Mouse (Mus musculus): Measurements from ENCODE around the gene Gm49661. TPM values are rescaled to one million over a fixed set of nuclear protein-coding genes. Genes with fewer than 3 reads are reported as not detected.

The Gm49661 gene
- polyA plus RNA-seq, 1 experiment, result not detected

GRCm38 (mm10) chr8:84936962-84937546, 32.2 kb downstream of the Gm49661 start, which contains the start of gene Mast1:
Mast1 (minus strand) TSS chr8:84937359.
- TF ChIP-seq POLR2A (IDR thresholded peaks at IDR 0.05; ENCODE audit: borderline replicate concordance, low read depth, low read length), result no peak
- TF ChIP-seq CTCF (IDR thresholded peaks at IDR 0.05; ENCODE audit: low read depth, low read length), result peak; percentile 56
- Histone ChIP-seq H3K4me1 (ENCODE audit: control insufficient read depth, insufficient read depth, low read length) (no peaks in the 10 kb centered on the region), H3K27ac (ENCODE audit: insufficient read depth, low read depth, low read length) (no peak within 1 kb of the TSS), H3K4me3 (ENCODE audit: insufficient read depth, low read length) (peak within 1 kb of the TSS; percentile 49)

GRCm38 (mm10) chr8:84936041-84936961, 32.9 kb downstream of the Gm49661 start:
- peak overlapping the region; percentile 49; the same call in 1 of the 2 replicates for H3K4me3 ChIP-seq (ENCODE audit: insufficient read depth, low read length)
- H3K4me1 ChIP-seq (ENCODE audit: control insufficient read depth, insufficient read depth, low read length), result no peaks in the 10 kb centered on the region
- no peak for TF ChIP-seq POLR2A (IDR thresholded peaks at IDR 0.05; ENCODE audit: borderline replicate concordance, low read depth, low read length)
- no peak for TF ChIP-seq CTCF (IDR thresholded peaks at IDR 0.05; ENCODE audit: low read depth, low read length)
- H3K27ac ChIP-seq (ENCODE audit: insufficient read depth, low read depth, low read length), result no peak overlapping the region

GRCm38 (mm10) chr8:84935489-84935888, 33.7 kb downstream of the Gm49661 start:
- H3K4me1 ChIP-seq (ENCODE audit: control insufficient read depth, insufficient read depth, low read length), result no peaks in the 10 kb centered on the region
- TF ChIP-seq POLR2A (IDR thresholded peaks at IDR 0.05; ENCODE audit: borderline replicate concordance, low read depth, low read length) (no peak), CTCF (IDR thresholded peaks at IDR 0.05; ENCODE audit: low read depth, low read length) (no peak)
- H3K27ac ChIP-seq (ENCODE audit: insufficient read depth, low read depth, low read length), result no peak overlapping the region
- no peak overlapping the region for H3K4me3 ChIP-seq (ENCODE audit: insufficient read depth, low read length)

GRCm38 (mm10) chr8:84934860-84935259, 34.4 kb downstream of the Gm49661 start:
- no peak for TF ChIP-seq POLR2A (IDR thresholded peaks at IDR 0.05; ENCODE audit: borderline replicate concordance, low read depth, low read length)
- TF ChIP-seq CTCF (IDR thresholded peaks at IDR 0.05; ENCODE audit: low read depth, low read length), result no peak
- Histone ChIP-seq H3K27ac (ENCODE audit: insufficient read depth, low read depth, low read length) (no peak overlapping the region), H3K4me1 (ENCODE audit: control insufficient read depth, insufficient read depth, low read length) (no peaks in the 10 kb centered on the region), H3K4me3 (ENCODE audit: insufficient read depth, low read length) (no peak overlapping the region)

GRCm38 (mm10) chr8:84933767-84934559, 35.3 kb downstream of the Gm49661 start:
- Histone ChIP-seq H3K4me3 (ENCODE audit: insufficient read depth, low read length) (no peak overlapping the region), H3K27ac (ENCODE audit: insufficient read depth, low read depth, low read length) (no peak overlapping the region), H3K4me1 (ENCODE audit: control insufficient read depth, insufficient read depth, low read length) (no peaks in the 10 kb centered on the region)
- TF ChIP-seq POLR2A (IDR thresholded peaks at IDR 0.05; ENCODE audit: borderline replicate concordance, low read depth, low read length) (no peak), CTCF (IDR thresholded peaks at IDR 0.05; ENCODE audit: low read depth, low read length) (no peak)

- Histone ChIP-seq H3K4me3 (ENCODE audit: insufficient read depth, low read length) (no peak overlapping the region), H3K27ac (ENCODE audit: insufficient read depth, low read depth, low read length) (no peak overlapping the region), H3K4me1 (ENCODE audit: control insufficient read depth, insufficient read depth, low read length) (0 out of 2 replicates have a peak, but pooled peaks cover under 1% of the 10 kb centered on the region)
- TF ChIP-seq POLR2A (IDR thresholded peaks at IDR 0.05; ENCODE audit: borderline replicate concordance, low read depth, low read length), result no peak
- TF ChIP-seq CTCF (IDR thresholded peaks at IDR 0.05; ENCODE audit: low read depth, low read length), result no peak
Measured at GRCm38 (mm10) chr8:84930582-84930981, 38.7 kb downstream of the Gm49661 start.

- no peak for TF ChIP-seq POLR2A (IDR thresholded peaks at IDR 0.05; ENCODE audit: borderline replicate concordance, low read depth, low read length)
- TF ChIP-seq CTCF (IDR thresholded peaks at IDR 0.05; ENCODE audit: low read depth, low read length), result peak; percentile 61; the same call in 1 of the 2 replicates
- no peak overlapping the region for H3K4me3 ChIP-seq (ENCODE audit: insufficient read depth, low read length)
- peaks cover 7% of the 10 kb centered on the region for H3K4me1 ChIP-seq (ENCODE audit: control insufficient read depth, insufficient read depth, low read length)
- no peak overlapping the region for H3K27ac ChIP-seq (ENCODE audit: insufficient read depth, low read depth, low read length)
Measured at GRCm38 (mm10) chr8:84928456-84929306, 40.6 kb downstream of the Gm49661 start.

- TF ChIP-seq CTCF (IDR thresholded peaks at IDR 0.05; ENCODE audit: low read depth, low read length) (no peak), POLR2A (IDR thresholded peaks at IDR 0.05; ENCODE audit: borderline replicate concordance, low read depth, low read length) (no peak)
- Histone ChIP-seq H3K4me3 (ENCODE audit: insufficient read depth, low read length) (no peak overlapping the region), H3K27ac (ENCODE audit: insufficient read depth, low read depth, low read length) (no peak overlapping the region), H3K4me1 (ENCODE audit: control insufficient read depth, insufficient read depth, low read length) (peaks cover 7% of the 10 kb centered on the region)
Measured at GRCm38 (mm10) chr8:84927513-84927912, 41.7 kb downstream of the Gm49661 start.

- H3K4me1 ChIP-seq (ENCODE audit: control insufficient read depth, insufficient read depth, low read length), result peaks cover 15% of the 10 kb centered on the region
- no peak overlapping the region for H3K27ac ChIP-seq (ENCODE audit: insufficient read depth, low read depth, low read length)
- no peak overlapping the region for H3K4me3 ChIP-seq (ENCODE audit: insufficient read depth, low read length)
- TF ChIP-seq CTCF (IDR thresholded peaks at IDR 0.05; ENCODE audit: low read depth, low read length) (no peak), POLR2A (IDR thresholded peaks at IDR 0.05; ENCODE audit: borderline replicate concordance, low read depth, low read length) (no peak)
Measured at GRCm38 (mm10) chr8:84925557-84925956, 43.7 kb downstream of the Gm49661 start.

Measured in bone marrow macrophage, adult 2 months (primary cell).